Mouse (Mus musculus): ENCODE data around the gene Uba3.

Gene Uba3

GRCm38 (mm10) chr6:97141811-97142210 lies 63.6 kb downstream of the Uba3 start:
- DNase-seq (ENCODE audit: low spot score in 2 of 2): no peak
